ENCODE assay signal across 37 mouse cellular contexts in genomic region chr4:155465607-155466006, GRCm38 (mm10). TPM values are rescaled to one million over a fixed set of nuclear protein-coding genes. Genes with fewer than 3 reads are reported as not detected.
"Had no signal": no experiment of that assay in that cellular context is flagged by ENCODE, and none has a peak within 500 bp of the region (broad histone marks: within the 10 kb centered on the region; RNA-seq: fewer than 3 reads in every experiment).

No protein-coding gene starts in this region.

- H3K27me3 ChIP-seq: lung, embryonic 15.5 days; midbrain, embryonic 13.5 days; midbrain, embryonic 15.5 days; neural tube, embryonic 12.5 days had no signal

- H3K36me3 ChIP-seq: limb, embryonic 10.5 days; limb, embryonic 12.5 days; limb, embryonic 13.5 days; limb, embryonic 15.5 days; liver, embryonic 12.5 days; liver, embryonic 13.5 days; liver, embryonic 15.5 days; lung, embryonic 15.5 days; midbrain, embryonic 10.5 days; midbrain, embryonic 12.5 days; midbrain, embryonic 13.5 days; midbrain, embryonic 15.5 days; neural tube, embryonic 12.5 days had no signal

- DNase-seq: left cerebral cortex, postnatal 4 days; liver; liver, embryonic 13.5 days; liver, postnatal 0 days; lung, adult 18-20 months; lung, adult 2 months; lung, embryonic 14.5 days; lung, postnatal 10 days; lung, postnatal 14 days; lung, postnatal 36 days; lung, postnatal 4 days; midbrain, embryonic 14.5 days had no signal

- H3K4me3 ChIP-seq: limb, embryonic 10.5 days; limb, embryonic 12.5 days; limb, embryonic 13.5 days; limb, embryonic 15.5 days; liver, embryonic 12.5 days; liver, embryonic 13.5 days; liver, embryonic 15.5 days; lung, embryonic 15.5 days; megakaryocyte, embryonic 14.5 days; midbrain, embryonic 10.5 days; midbrain, embryonic 12.5 days; midbrain, embryonic 13.5 days; midbrain, embryonic 15.5 days; myocyte; neural tube, embryonic 12.5 days had no signal

- H3K4me1 ChIP-seq: midbrain, embryonic 15.5 days had no signal

- H3K9me3 ChIP-seq: limb, embryonic 10.5 days; limb, embryonic 12.5 days; limb, embryonic 13.5 days; limb, embryonic 15.5 days; liver, embryonic 12.5 days; liver, embryonic 13.5 days; liver, embryonic 15.5 days; lung, embryonic 15.5 days; megakaryocyte, embryonic 14.5 days; midbrain, embryonic 10.5 days; midbrain, embryonic 12.5 days; midbrain, embryonic 13.5 days; midbrain, embryonic 15.5 days; neural tube, embryonic 12.5 days had no signal

- H3K27ac ChIP-seq: limb, embryonic 10.5 days; limb, embryonic 12.5 days; limb, embryonic 13.5 days; limb, embryonic 15.5 days; liver, embryonic 12.5 days; liver, embryonic 13.5 days; liver, embryonic 14.5 days; liver, embryonic 15.5 days; lung, embryonic 15.5 days; macrophage; midbrain, embryonic 10.5 days; midbrain, embryonic 12.5 days; midbrain, embryonic 13.5 days; midbrain, embryonic 15.5 days; neural tube, embryonic 12.5 days had no signal

RNA-seq across cellular contexts. Expression of gene Tmem52, which starts 3.3 kb away (rescaled TPM):
- total RNA-seq: left cerebral cortex, postnatal 4 days; liver, adult 2 months; megakaryocyte, adult 5-6 weeks; megakaryocyte-erythroid progenitor cell, adult 5-6 weeks; monocyte, adult 5-6 weeks had no signal
- polyA plus RNA-seq: limb, embryonic 10.5 days; limb, embryonic 11.5 days; limb, embryonic 12.5 days; limb, embryonic 13.5 days; liver, adult 2 months; liver, embryonic 11.5 days; liver, embryonic 12.5 days; liver, embryonic 13.5 days; liver, embryonic 14.5 days; lung, embryonic 14.5 days; macrophage; midbrain, embryonic 11.5 days; midbrain, embryonic 13.5 days; midbrain, embryonic 16.5 days; myocyte; neural tube, embryonic 11.5 days; neural tube, embryonic 12.5 days had no signal

RNA-seq across cellular contexts. Expression of gene Cfap74, which starts 56.6 kb away (rescaled TPM):
- total RNA-seq: megakaryocyte-erythroid progenitor cell, adult 5-6 weeks had no signal
